Mouse (Mus musculus) kidney, adult 2 months (tissue): ENCODE results near the gene Acot8.

Experiments
- CTCF ChIP-seq: fragments of 200-500 bp; conservative IDR thresholded peaks from 2 replicates; pipeline ENCODE4 v1.5.1; 2011; ENCODE audit warnings: low read depth, mild to moderate bottlenecking, control low read depth, low read length, moderate library complexity, mixed read lengths; ENCODE audit not compliant: insufficient read depth, insufficient read length
- POLR2A ChIP-seq: fragments of 200-500 bp; IDR thresholded peaks from one replicate; pipeline ENCODE4 v1.6.1; 2011; ENCODE audit warnings: low read depth, low read length, control low read depth

GRCm38 (mm10) chr2:164815348-164815747 is 10.7 kb upstream of the Acot8 start:
- no peak for TF ChIP-seq CTCF
- no peak for TF ChIP-seq POLR2A
